Mouse (Mus musculus): ENCODE data around the gene Ppp1r27.

GRCm38 (mm10) chr11:120535145-120535544 is 15.8 kb downstream of the Ppp1r27 start:
- no peak for TF ChIP-seq HCFC1 (IDR thresholded peaks at IDR 0.05; ENCODE audit: borderline replicate concordance, insufficient read depth, low read length)
- TF ChIP-seq ZC3H11A (IDR thresholded peaks at IDR 0.05; ENCODE audit: borderline replicate concordance, low read depth, low read length), result no peak
- no peak for TF ChIP-seq ZNF384 (IDR thresholded peaks at IDR 0.05; ENCODE audit: low read depth, low read length)
